Comparison of ENCODE assay signal across 11 mouse cellular contexts in genomic region chr3:73058190-73058589, GRCm38 (mm10). TPM values are rescaled to one million over a fixed set of nuclear protein-coding genes. Genes with fewer than 3 reads are reported as not detected.
DNase-seq lines count a peak whose midpoint lies in the region; ATAC-seq and TF ChIP-seq lines count a peak whose summit lies in the region.
"Had no signal": no experiment of that assay in that cellular context is flagged by ENCODE, and none has a peak within 500 bp of the region (broad histone marks: within the 10 kb centered on the region; RNA-seq: fewer than 3 reads in every experiment).

No protein-coding gene starts in this region.

- no peak for TF ChIP-seq CTCF in left cerebral cortex, adult 2 months (IDR thresholded peaks at IDR 0.05)

- H3K9ac ChIP-seq in forebrain, embryonic 11.5 days (ENCODE audit: low read length), result no peak overlapping the region
- H3K9ac ChIP-seq in hindbrain, embryonic 14.5 days, result peak overlapping the region; percentile 42
- 0 out of 2 replicates have a peak overlapping the region, but pooled peaks have one; percentile 44 for H3K9ac ChIP-seq in neural tube, embryonic 14.5 days (replicated peaks; ENCODE audit: low read depth, low read length)

- H3K27ac ChIP-seq in left cerebral cortex, adult 2 months, result peak overlapping the region; percentile 40; the same call in 1 of the 2 replicates
- H3K27ac ChIP-seq in forebrain, embryonic 11.5 days (ENCODE audit: low read depth, low read length), result no peak overlapping the region
- H3K27ac ChIP-seq in hindbrain, embryonic 14.5 days, result no peak overlapping the region
- H3K27ac ChIP-seq in neural tube, embryonic 14.5 days (ENCODE audit: low read depth, low read length), result no peak overlapping the region

- no peaks in the 10 kb centered on the region for H3K9me3 ChIP-seq in forebrain, embryonic 11.5 days (ENCODE audit: control insufficient read depth, low read length)
- no peaks in the 10 kb centered on the region for H3K9me3 ChIP-seq in hindbrain, embryonic 14.5 days (ENCODE audit: control insufficient read depth, low read length)
- no peaks in the 10 kb centered on the region for H3K9me3 ChIP-seq in neural tube, embryonic 14.5 days (ENCODE audit: control insufficient read depth, low read length)

- DNase-seq in left cerebral cortex, adult 2 months (ENCODE audit: extremely low spot score in 1 of 2, low spot score in 2 of 2), result no peak
- no peak for DNase-seq in left cerebral cortex, postnatal 36 days (ENCODE audit: low spot score in 2 of 2)
- DNase-seq in forebrain, embryonic 11.5 days (ENCODE audit: low spot score), result no peak
- DNase-seq in hindbrain, embryonic 14.5 days (ENCODE audit: low spot score), result no peak
- DNase-seq in urinary bladder, postnatal 10 days (ENCODE audit: low spot score), result no peak
- no peak for DNase-seq in thymus, postnatal 0 days (ENCODE audit: low spot score)
- DNase-seq in left cerebral cortex, adult 9 months (ENCODE audit: low spot score in 2 of 2), result no peak
- DNase-seq: gastrocnemius, postnatal 36 days had no signal

- H3K36me3 ChIP-seq in forebrain, embryonic 11.5 days (ENCODE audit: control insufficient read depth, insufficient read depth, low read length), result no peaks in the 10 kb centered on the region
- no peaks in the 10 kb centered on the region for H3K36me3 ChIP-seq in hindbrain, embryonic 14.5 days (replicated peaks; ENCODE audit: control insufficient read depth, insufficient read depth)
- H3K36me3 ChIP-seq in neural tube, embryonic 14.5 days (ENCODE audit: control insufficient read depth, insufficient read depth, low read length), result no peaks in the 10 kb centered on the region

- H3K4me2 ChIP-seq in forebrain, embryonic 11.5 days (ENCODE audit: low read depth, low read length, severe bottlenecking), result peak overlapping the region; percentile 93
- peak overlapping the region; percentile 66 for H3K4me2 ChIP-seq in hindbrain, embryonic 14.5 days (replicated peaks)
- peak overlapping the region; percentile 65 for H3K4me2 ChIP-seq in neural tube, embryonic 14.5 days (ENCODE audit: low read depth, low read length)

- H3K4me3 ChIP-seq in left cerebral cortex, adult 2 months, result peak overlapping the region; percentile 38
- H3K4me3 ChIP-seq in forebrain, embryonic 11.5 days (ENCODE audit: low read depth, low read length), result no peak overlapping the region; the same call in 1 of the 2 replicates
- peak overlapping the region; percentile 67 for H3K4me3 ChIP-seq in hindbrain, embryonic 14.5 days (replicated peaks; ENCODE audit: low read length)
- H3K4me3 ChIP-seq in neural tube, embryonic 14.5 days (ENCODE audit: low read depth, low read length), result peak overlapping the region; percentile 70; the same call in 1 of the 2 replicates

- ATAC-seq in forebrain, embryonic 11.5 days (replicated peaks; ENCODE audit: low FRiP score), result no peak
- ATAC-seq in hindbrain, embryonic 14.5 days (ENCODE audit: low FRiP score), result no peak
- ATAC-seq in neural tube, embryonic 14.5 days (ENCODE audit: low read depth), result no peak

- intact Hi-C loops in left cerebral cortex, adult 2 months (cut with DNase I), result no loop called here
- intact Hi-C loops in left cerebral cortex, postnatal 36 days (cut with DNase I), result no loop called here

- WGBS in forebrain, embryonic 11.5 days, result 19% methylated on average over 4 of the region's 4 CpGs
- WGBS in hindbrain, embryonic 14.5 days, result 15% methylated on average over 4 of the region's 4 CpGs
- 14% methylated on average over 4 of the region's 4 CpGs for WGBS in neural tube, embryonic 14.5 days

- H3K4me1 ChIP-seq in forebrain, embryonic 11.5 days (replicated peaks; ENCODE audit: control insufficient read depth, insufficient read depth, low read length), result 0 out of 2 replicates have a peak, but pooled peaks cover 3% of the 10 kb centered on the region
- peaks cover 12% of the 10 kb centered on the region; the same call in 1 of the 2 replicates for H3K4me1 ChIP-seq in hindbrain, embryonic 14.5 days (replicated peaks; ENCODE audit: control insufficient read depth, insufficient read depth, low read length)
- H3K4me1 ChIP-seq in neural tube, embryonic 14.5 days (ENCODE audit: control insufficient read depth, insufficient read depth, low read length), result peaks cover 6% of the 10 kb centered on the region; the same call in 1 of the 2 replicates

- H3K27me3 ChIP-seq in forebrain, embryonic 11.5 days (ENCODE audit: control insufficient read depth, insufficient read depth, low read length), result peaks cover 17% of the 10 kb centered on the region; the same call in 1 of the 2 replicates
- no peaks in the 10 kb centered on the region for H3K27me3 ChIP-seq in hindbrain, embryonic 14.5 days (ENCODE audit: control insufficient read depth, insufficient read depth, low read length)
- H3K27me3 ChIP-seq in neural tube, embryonic 14.5 days (ENCODE audit: control insufficient read depth, insufficient read depth, low read length), result peaks cover 2% of the 10 kb centered on the region; the same call in 1 of the 2 replicates

RNA-seq across cellular contexts. Expression of gene Slitrk3, which starts 0.6 kb away (rescaled TPM):
- 10 to 100 TPM; 61.5 to 70.5 TPM for total RNA-seq in left cerebral cortex, adult 2 months (2021)
- 10 to 100 TPM; 68.4 to 75.9 TPM for total RNA-seq in left cerebral cortex, postnatal 36 days (2021)
- 0.51 and 0.89 TPM in 2 replicates for polyA plus RNA-seq in forebrain, embryonic 11.5 days (2014; fragmentation: Nextera tagmentation; extraction: Ambion mirVana)
- 11.9 and 14.2 TPM in 2 replicates for polyA plus RNA-seq in hindbrain, embryonic 14.5 days (2014; fragmentation: Nextera tagmentation; extraction: Ambion mirVana)
- 14.8 and 17.0 TPM in 2 replicates for polyA plus RNA-seq in neural tube, embryonic 14.5 days (2014; fragmentation: Nextera tagmentation; extraction: Ambion mirVana)
- polyA plus RNA-seq in thymus, postnatal 0 days (2015; fragmentation: Nextera tagmentation; extraction: Ambion mirVana), result not detected in 2 replicates
- total RNA-seq: adrenal gland, postnatal 25 days had no signal
- polyA plus RNA-seq: liver, embryonic 16.5 days had no signal
